ENCODE assay signal across 8 mouse cellular contexts in the genomic region with DNA sequence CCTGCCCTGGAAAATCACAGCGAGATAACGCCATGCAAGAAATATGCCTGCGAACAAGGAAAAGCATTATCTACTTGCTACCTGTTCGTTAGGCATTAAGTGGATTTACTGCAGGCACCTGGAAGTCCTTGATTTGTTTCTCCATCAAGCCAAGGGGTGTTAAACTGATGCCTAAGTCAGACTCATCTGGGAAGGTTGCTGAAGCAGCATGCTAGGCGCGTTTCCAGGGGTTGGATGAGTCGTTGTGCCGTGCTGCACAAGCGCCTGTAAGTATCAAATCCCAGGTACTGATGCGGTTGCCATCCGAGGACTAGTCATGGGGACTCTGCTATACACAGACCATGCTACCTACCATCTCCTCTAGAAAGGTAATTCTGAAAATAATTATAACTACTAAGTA. TPM values are rescaled to one million over a fixed set of nuclear protein-coding genes. Genes with fewer than 3 reads are reported as not detected.
A peak's percentile ranks its signal among the peaks of the same experiment; 100 is the strongest.
DNase-seq lines count a peak whose midpoint lies in the region; ATAC-seq and TF ChIP-seq lines count a peak whose summit lies in the region.

No protein-coding gene starts in this region.

- TF ChIP-seq POLR2A in limb, embryonic 14.5 days (IDR thresholded peaks at IDR 0.05; ENCODE audit: borderline replicate concordance, extremely low read depth, insufficient read depth, insufficient read length) = no peak

- 32% methylated on average over 11 of the region's 11 CpGs for WGBS in lung, embryonic 16.5 days
- WGBS in limb, embryonic 14.5 days = 23% methylated on average over 11 of the region's 11 CpGs
- 34% methylated on average over 11 of the region's 11 CpGs for WGBS in stomach, embryonic 15.5 days

- peaks cover 18% of the 10 kb centered on the region for H3K4me1 ChIP-seq in lung, embryonic 16.5 days (replicated peaks; ENCODE audit: control insufficient read depth, insufficient read depth, low read length)
- peaks cover 32% of the 10 kb centered on the region for H3K4me1 ChIP-seq in limb, embryonic 14.5 days (ENCODE audit: control insufficient read depth, insufficient read depth, low read length)
- H3K4me1 ChIP-seq in stomach, embryonic 15.5 days = peaks cover 12% of the 10 kb centered on the region

- peak overlapping the region; percentile 40 for H3K4me2 ChIP-seq in lung, embryonic 16.5 days (ENCODE audit: low read depth, low read length)
- H3K4me2 ChIP-seq in limb, embryonic 14.5 days (replicated peaks; ENCODE audit: low read depth, low read length, severe bottlenecking) = peak overlapping the region; percentile 81
- H3K4me2 ChIP-seq in stomach, embryonic 15.5 days = peak overlapping the region; percentile 77

- H3K27ac ChIP-seq in lung, embryonic 16.5 days (ENCODE audit: low read length) = no peak overlapping the region; the same call in 1 of the 2 replicates
- no peak overlapping the region for H3K27ac ChIP-seq in limb, embryonic 14.5 days (replicated peaks; ENCODE audit: low read depth, low read length)
- peak overlapping the region; percentile 23; the same call in 1 of the 2 replicates for H3K27ac ChIP-seq in stomach, embryonic 15.5 days

- peak overlapping the region; percentile 12; the same call in 1 of the 2 replicates for H3K9ac ChIP-seq in lung, embryonic 16.5 days (ENCODE audit: low read length)
- no peak overlapping the region for H3K9ac ChIP-seq in limb, embryonic 14.5 days (ENCODE audit: low read depth, low read length, severe bottlenecking)
- no peak overlapping the region for H3K9ac ChIP-seq in stomach, embryonic 15.5 days

- H3K9me3 ChIP-seq in lung, embryonic 16.5 days (ENCODE audit: control insufficient read depth, low read length) = no peaks in the 10 kb centered on the region
- no peaks in the 10 kb centered on the region for H3K9me3 ChIP-seq in limb, embryonic 14.5 days (ENCODE audit: control insufficient read depth, low read length)
- H3K9me3 ChIP-seq in stomach, embryonic 15.5 days = no peaks in the 10 kb centered on the region

- peak; percentile 38 for DNase-seq in cerebellum, adult 11 months
- DNase-seq in cerebellum, adult 8-10 months = no peak
- DNase-seq in lung, postnatal 25 days (ENCODE audit: low spot score) = no peak
- no peak for DNase-seq in limb, embryonic 14.5 days (ENCODE audit: low spot score)
- DNase-seq in B cell, adult 2 months = no peak
- DNase-seq in adrenal gland, postnatal 10 days = no peak

- ATAC-seq in lung, embryonic 16.5 days (ENCODE audit: low read depth) = no peak
- no peak for ATAC-seq in limb, embryonic 14.5 days (ENCODE audit: low FRiP score, low read depth)
- ATAC-seq in stomach, embryonic 15.5 days (ENCODE audit: insufficient read depth, low FRiP score, low read depth) = no peak

- no peaks in the 10 kb centered on the region for H3K36me3 ChIP-seq in lung, embryonic 16.5 days (ENCODE audit: control insufficient read depth, insufficient read depth, low read length)
- no peaks in the 10 kb centered on the region for H3K36me3 ChIP-seq in limb, embryonic 14.5 days (ENCODE audit: control insufficient read depth, insufficient read depth, low read length)
- H3K36me3 ChIP-seq in stomach, embryonic 15.5 days = no peaks in the 10 kb centered on the region

- no peak overlapping the region for H3K4me3 ChIP-seq in lung, embryonic 16.5 days (ENCODE audit: low read length)
- peak overlapping the region; percentile 85 for H3K4me3 ChIP-seq in limb, embryonic 14.5 days (replicated peaks; ENCODE audit: low read length)
- H3K4me3 ChIP-seq in stomach, embryonic 15.5 days (replicated peaks) = peak overlapping the region; percentile 83; the same call in 1 of the 2 replicates

- H3K27me3 ChIP-seq in lung, embryonic 16.5 days (ENCODE audit: control insufficient read depth, insufficient read depth, low read depth, low read length) = no peaks in the 10 kb centered on the region
- no peaks in the 10 kb centered on the region for H3K27me3 ChIP-seq in limb, embryonic 14.5 days (ENCODE audit: control insufficient read depth, insufficient read depth, low read length)
- H3K27me3 ChIP-seq in stomach, embryonic 15.5 days (replicated peaks) = no peaks in the 10 kb centered on the region

RNA-seq across cellular contexts. Expression of gene Apbb2, which starts 0.6 kb away (rescaled TPM):
- polyA plus RNA-seq in lung, embryonic 16.5 days (2015; fragmentation: Nextera tagmentation; extraction: Ambion mirVana) = 56.7 and 57.0 TPM in 2 replicates
- polyA plus RNA-seq in limb, embryonic 14.5 days (2012; rRNA removed) = 15.8 and 16.9 TPM in 2 replicates
- polyA plus RNA-seq in limb, embryonic 14.5 days (2014; fragmentation: Nextera tagmentation; extraction: Ambion mirVana) = 45.8 and 49.8 TPM in 2 replicates
- polyA plus RNA-seq in stomach, embryonic 15.5 days (2015; fragmentation: Nextera tagmentation; extraction: Ambion mirVana) = 33.4 and 33.6 TPM in 2 replicates
- total RNA-seq in adrenal gland, postnatal 10 days (2021) = 10 to 100 TPM; 47.3 to 60.3 TPM

RNA-seq across cellular contexts. Expression of gene Uchl1, which starts 56.7 kb away (rescaled TPM):
- polyA plus RNA-seq in lung, embryonic 16.5 days (2015; fragmentation: Nextera tagmentation; extraction: Ambion mirVana) = 59.2 and 62.0 TPM in 2 replicates
- polyA plus RNA-seq in limb, embryonic 14.5 days (2012; rRNA removed) = 105 and 110 TPM in 2 replicates
- polyA plus RNA-seq in limb, embryonic 14.5 days (2014; fragmentation: Nextera tagmentation; extraction: Ambion mirVana) = 77.4 and 81.0 TPM in 2 replicates
- 76.8 and 89.5 TPM in 2 replicates for polyA plus RNA-seq in stomach, embryonic 15.5 days (2015; fragmentation: Nextera tagmentation; extraction: Ambion mirVana)
- 100 to 1,000 TPM; 115 to 159 TPM for total RNA-seq in adrenal gland, postnatal 10 days (2021)
